Mouse (Mus musculus) large intestine, adult 2 months (tissue): ENCODE results near the gene Chac1. TPM values are rescaled to one million over a fixed set of nuclear protein-coding genes. Genes with fewer than 3 reads are reported as not detected.

ENCODE experiments used
- DNase-seq: peaks from one replicate; pipeline ENCODE4 v3.0.0-alpha.2; 2012; ENCODE audit warnings: low read depth, low spot score
- WGBS: fragments of 180-500 bp; shearing (Covaris S2); methylation state at CpG from one replicate; pipeline ENCODE4 v1.1.7; 2018; 5-methylcytosine and 5-hydroxymethylcytosine counted together
- polyA plus RNA-seq: library from polyadenylated mRNA; depleted of rRNA; stranded (reverse); fragments of >200 nt; gene quantifications from 2 replicates; pipeline ENCODE4 v1.2.3, GENCODE M21; 2012; rRNA removed

The Chac1 gene
- polyA plus RNA-seq, 1 experiment = 6.8 TPM

GRCm38 (mm10) chr2:119358249-119358648, 7.2 kb downstream of the Chac1 start:
- DNase-seq = no peak
- WGBS = 82% methylated on average over 6 of the region's 6 CpGs

DNA sequence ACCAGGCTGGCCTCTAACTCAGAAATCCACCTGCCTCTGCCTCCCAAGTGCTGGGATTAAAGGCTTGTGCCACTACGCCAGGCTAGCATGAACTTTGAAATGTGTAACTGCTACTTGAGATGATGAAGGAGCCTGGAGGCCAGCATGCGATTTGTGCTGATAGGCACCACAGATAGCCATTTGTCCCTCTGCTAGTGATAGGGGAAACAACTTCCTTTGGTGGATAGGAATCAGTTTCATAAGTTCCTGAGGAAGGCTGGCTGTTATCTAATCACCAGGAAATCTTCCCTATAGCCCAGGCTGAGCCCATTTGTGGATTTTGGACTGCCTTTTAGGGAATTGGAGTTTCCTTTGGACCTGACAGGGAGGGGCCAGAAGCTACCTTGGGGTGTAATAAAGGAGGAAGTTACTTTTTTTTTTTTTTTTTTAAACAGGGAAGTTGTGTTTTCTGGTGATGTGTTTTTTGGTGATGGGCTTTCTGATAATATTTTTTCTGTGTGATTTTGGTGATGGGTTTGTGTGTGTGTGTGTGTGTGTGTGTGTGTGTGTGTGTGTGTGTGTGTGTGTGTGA, 8.8 kb downstream of the Chac1 start:
- WGBS = 44% methylated on average over 2 of the region's 2 CpGs
- no peak for DNase-seq

DNA sequence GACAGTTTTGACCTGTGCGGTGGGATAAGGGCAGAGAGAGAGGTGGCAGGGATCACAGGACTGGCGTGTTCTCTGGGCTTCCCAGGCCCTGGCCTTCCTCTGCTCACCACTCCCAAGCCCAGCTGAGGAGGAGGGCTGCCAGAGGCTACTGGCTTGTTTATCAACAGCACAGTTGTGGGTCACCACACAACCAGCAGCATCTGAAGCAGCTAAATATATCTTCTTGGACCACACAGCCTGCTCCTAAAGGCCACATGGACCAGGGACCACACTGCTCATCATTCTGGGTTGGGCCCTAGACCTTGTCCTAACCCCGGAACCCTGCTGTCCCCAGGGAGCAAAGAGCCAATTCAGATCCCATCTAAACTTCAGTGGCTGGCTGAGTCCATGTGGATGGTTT, 13.9 kb downstream of the Chac1 start:
- no peak for DNase-seq
- 85% methylated on average over 3 of the region's 3 CpGs for WGBS

GRCm38 (mm10) chr2:119367346-119367745, 16.3 kb downstream of the Chac1 start:
- WGBS = 31% methylated on average over 3 of the region's 3 CpGs
- peak; percentile 33 for DNase-seq

DNA sequence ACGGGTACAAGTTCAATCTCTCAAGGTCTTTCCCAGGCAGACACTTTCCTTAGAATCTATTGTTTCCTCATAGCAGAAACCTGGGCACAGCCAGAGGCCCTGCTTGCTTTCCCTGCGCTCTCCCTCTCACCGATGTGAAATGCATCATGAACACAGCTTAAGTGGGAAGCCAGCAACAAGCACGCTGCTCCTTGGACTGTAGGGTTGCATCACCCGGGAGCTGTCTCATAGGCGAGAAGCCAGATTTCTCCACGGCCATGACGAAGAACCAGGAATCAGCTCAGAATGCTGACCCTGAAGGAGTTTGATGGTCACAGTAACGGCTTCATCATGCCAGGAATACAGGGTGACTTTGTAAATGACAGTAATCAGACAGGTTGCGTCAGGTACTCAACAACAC, 19.1 kb downstream of the Chac1 start:
- DNase-seq = no peak
- WGBS = 80% methylated on average over 10 of the region's 10 CpGs

DNA sequence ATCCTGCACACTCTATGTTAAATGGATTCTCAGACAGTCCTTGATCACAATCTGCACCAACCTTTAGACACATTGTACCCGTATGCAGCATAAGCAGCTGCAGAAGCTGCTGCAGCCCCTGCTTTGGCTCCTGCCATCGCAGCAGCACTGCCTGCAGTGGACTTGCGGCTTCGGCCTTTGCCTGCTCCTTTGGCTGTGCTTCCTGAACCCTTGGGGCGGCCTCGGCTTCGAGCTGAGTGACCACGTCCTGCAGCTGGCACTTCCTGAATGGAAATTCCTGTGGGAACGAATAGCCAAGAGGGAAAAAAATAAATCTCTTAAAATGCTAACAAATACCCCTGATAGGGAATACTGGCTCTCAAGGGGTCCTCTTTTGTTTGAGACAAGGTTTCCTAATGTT, 26.3 kb downstream of the Chac1 start:
- WGBS = 91% methylated on average over 9 of the region's 9 CpGs
- no peak for DNase-seq

- no peak for DNase-seq
- WGBS = 66% methylated on average over 3 of the region's 3 CpGs
These were observed 26.8 kb downstream of the Chac1 start for GRCm38 (mm10) chr2:119377826-119378225.

- 87% methylated on average over 3 of the region's 3 CpGs for WGBS
- DNase-seq = no peak
These were observed 28.4 kb downstream of the Chac1 start for GRCm38 (mm10) chr2:119379455-119379854.

GRCm38 (mm10) chr2:119388266-119388665, 37.2 kb downstream of the Chac1 start:
- 66% methylated on average over 1 of the region's 1 CpGs for WGBS
- DNase-seq = no peak

- WGBS = 97% methylated on average over 4 of the region's 4 CpGs
- DNase-seq = no peak
These were observed 39.0 kb downstream of the Chac1 start for GRCm38 (mm10) chr2:119389992-119390391.

DNA sequence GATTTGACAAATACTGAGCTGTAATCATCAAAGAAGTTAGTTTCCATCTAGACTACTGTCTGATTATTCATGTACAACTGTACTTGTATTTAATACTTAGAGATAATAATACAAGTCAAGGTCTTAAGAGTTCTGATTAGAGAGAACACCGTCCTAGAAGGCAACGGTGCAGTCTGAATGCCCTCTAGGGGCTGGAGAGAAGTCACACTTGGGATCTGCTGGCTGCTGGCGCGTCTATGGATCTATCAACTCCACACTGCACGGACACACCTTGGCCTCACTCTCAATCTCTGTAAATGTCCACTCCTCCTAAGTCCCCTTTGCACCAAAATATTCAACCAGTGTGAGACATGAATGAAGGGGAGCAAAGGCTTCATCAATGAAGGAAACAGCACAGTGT, 47.2 kb downstream of the Chac1 start:
- no peak for DNase-seq
- 68% methylated on average over 5 of the region's 5 CpGs for WGBS

DNA sequence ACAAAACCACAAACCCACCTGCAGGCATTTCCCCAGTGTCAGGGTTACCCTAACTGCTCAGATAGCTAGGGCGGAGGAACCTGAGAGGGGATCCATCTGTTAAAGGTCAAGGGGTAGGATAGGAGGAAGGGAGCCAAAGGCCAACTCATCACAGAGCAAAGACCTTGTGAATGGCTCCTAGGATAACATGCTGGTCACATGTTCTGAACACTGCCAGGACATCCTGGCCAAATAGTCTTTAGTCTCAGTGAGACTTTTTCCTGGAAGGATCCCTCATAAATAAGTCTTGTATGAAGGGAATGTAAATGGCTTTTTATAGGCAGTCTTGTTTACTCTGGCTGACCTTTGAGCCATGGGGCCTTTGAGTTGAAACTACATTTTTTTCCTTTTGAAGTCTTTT, 47.6 kb downstream of the Chac1 start:
- peak; percentile 56 for DNase-seq
- 55% methylated on average over 1 of the region's 1 CpGs for WGBS

- DNase-seq = no peak
These were observed 48.3 kb downstream of the Chac1 start for GRCm38 (mm10) chr2:119399313-119399712.

Other genes starting within 250 kb of the Chac1 start
- gene Rad51, start 238.4 kb upstream of the Chac1 start, polyA plus RNA-seq = 23.0 and 25.3 TPM in 2 replicates
- gene Rmdn3, start 194.2 kb upstream of the Chac1 start, polyA plus RNA-seq = 31.2 and 52.2 TPM in 2 replicates
- gene Gchfr, start 183.5 kb upstream of the Chac1 start, polyA plus RNA-seq = 55.8 and 78.9 TPM in 2 replicates
- 0.30 and 0.35 TPM in 2 replicates for gene Gm14137, start 176.7 kb upstream of the Chac1 start, polyA plus RNA-seq
- 45.2 and 62.6 TPM in 2 replicates for gene Zfyve19, start 142.6 kb upstream of the Chac1 start, polyA plus RNA-seq
- gene Dnajc17, start 142.4 kb upstream of the Chac1 start, polyA plus RNA-seq = 3.6 and 4.0 TPM in 2 replicates
- gene Ppp1r14d, start 121.3 kb upstream of the Chac1 start, polyA plus RNA-seq = 424 and 448 TPM in 2 replicates
- 196 and 257 TPM in 2 replicates for gene Spint1, start 113.9 kb upstream of the Chac1 start, polyA plus RNA-seq
- 1.2 and 1.4 TPM in 2 replicates for gene Rhov, start 80.0 kb upstream of the Chac1 start, polyA plus RNA-seq
- gene Vps18, start 62.5 kb upstream of the Chac1 start, polyA plus RNA-seq = 16.4 and 19.2 TPM in 2 replicates
- 15.6 and 17.0 TPM in 2 replicates for gene Dll4, start 25.4 kb upstream of the Chac1 start, polyA plus RNA-seq
- gene Ino80, start 126.5 kb downstream of the Chac1 start, polyA plus RNA-seq = 6.9 and 8.4 TPM in 2 replicates
- gene Exd1, start 196.4 kb downstream of the Chac1 start, polyA plus RNA-seq = 0.12 and 0.16 TPM in 2 replicates
- 142 and 154 TPM in 2 replicates for gene Chp1, start 196.5 kb downstream of the Chac1 start, polyA plus RNA-seq